Mouse (Mus musculus): Measurements from ENCODE around the gene Aaed1. TPM values are rescaled to one million over a fixed set of nuclear protein-coding genes. Genes with fewer than 3 reads are reported as not detected.

Aaed1 gene
- polyA plus RNA-seq, 1 experiment from 2014 or later = 89.2 TPM

GRCm38 (mm10) chr13:64253697-64254096 lies 58.8 kb downstream of the Aaed1 start:
- Histone ChIP-seq H3K27ac (ENCODE audit: low read length) (no peak overlapping the region), H3K4me3 (ENCODE audit: low read depth, low read length) (no peak overlapping the region), H3K9ac (replicated peaks; ENCODE audit: low read depth) (no peak overlapping the region), H3K4me1 (ENCODE audit: insufficient read depth, low read depth, low read length) (0 out of 2 replicates have a peak, but pooled peaks cover 5% of the 10 kb centered on the region), H3K9me3 (ENCODE audit: low read length) (no peaks in the 10 kb centered on the region), H3K36me3 (ENCODE audit: insufficient read depth, low read length) (no peaks in the 10 kb centered on the region), H3K27me3 (replicated peaks; ENCODE audit: insufficient read depth, low read length) (no peaks in the 10 kb centered on the region), H3K4me2 (replicated peaks; ENCODE audit: low read depth, low read length) (no peak overlapping the region)
- DNase-seq (ENCODE audit: low spot score) (no peak), ATAC-seq (no peak)
- no peak for TF ChIP-seq EP300 (IDR thresholded peaks at IDR 0.05)

GRCm38 (mm10) chr13:64252147-64252546 lies 60.4 kb downstream of the Aaed1 start:
- 60% methylated on average over 5 of the region's 5 CpGs for WGBS
- H3K4me3 ChIP-seq (ENCODE audit: low read depth, low read length) = no peak overlapping the region
- TF ChIP-seq EP300 (IDR thresholded peaks at IDR 0.05) = no peak
- TF ChIP-seq CTCF (IDR thresholded peaks at IDR 0.05) = no peak
- H3K4me1 ChIP-seq (ENCODE audit: insufficient read depth, low read depth, low read length) = peaks cover 10% of the 10 kb centered on the region; the same call in 1 of the 2 replicates
- ATAC-seq (no peak), DNase-seq (ENCODE audit: low spot score) (peak; percentile 22)
- H3K9me3 ChIP-seq (ENCODE audit: low read length) = no peaks in the 10 kb centered on the region
- no peaks in the 10 kb centered on the region for H3K27me3 ChIP-seq (replicated peaks; ENCODE audit: insufficient read depth, low read length)
- no peaks in the 10 kb centered on the region for H3K36me3 ChIP-seq (ENCODE audit: insufficient read depth, low read length)
- H3K27ac ChIP-seq (ENCODE audit: low read length) = no peak overlapping the region
- H3K4me2 ChIP-seq (replicated peaks; ENCODE audit: low read depth, low read length) = no peak overlapping the region
- H3K9ac ChIP-seq (replicated peaks; ENCODE audit: low read depth) = no peak overlapping the region

GRCm38 (mm10) chr13:64250363-64250762 lies 62.1 kb downstream of the Aaed1 start:
- peak; percentile 59 for DNase-seq (ENCODE audit: low spot score)
- Histone ChIP-seq H3K9ac (replicated peaks; ENCODE audit: low read depth) (no peak overlapping the region), H3K9me3 (ENCODE audit: low read length) (no peaks in the 10 kb centered on the region), H3K4me1 (ENCODE audit: insufficient read depth, low read depth, low read length) (peaks cover 10% of the 10 kb centered on the region; the same call in 1 of the 2 replicates), H3K27ac (ENCODE audit: low read length) (no peak overlapping the region), H3K4me3 (ENCODE audit: low read depth, low read length) (no peak overlapping the region), H3K4me2 (replicated peaks; ENCODE audit: low read depth, low read length) (no peak overlapping the region), H3K27me3 (replicated peaks; ENCODE audit: insufficient read depth, low read length) (no peaks in the 10 kb centered on the region), H3K36me3 (ENCODE audit: insufficient read depth, low read length) (no peaks in the 10 kb centered on the region)
- 16% methylated on average over 1 of the region's 1 CpGs for WGBS
- no peak for ATAC-seq
- no peak for TF ChIP-seq EP300 (IDR thresholded peaks at IDR 0.05)
- TF ChIP-seq CTCF (IDR thresholded peaks at IDR 0.05) = peak; percentile 71

GRCm38 (mm10) chr13:64248775-64249524 lies 63.6 kb downstream of the Aaed1 start:
- WGBS = 8% methylated on average over 21 of the region's 22 CpGs
- ATAC-seq (peak; percentile 89), DNase-seq (ENCODE audit: low spot score) (peak; percentile 83)
- Histone ChIP-seq H3K4me1 (ENCODE audit: insufficient read depth, low read depth, low read length) (peaks cover 10% of the 10 kb centered on the region; the same call in 1 of the 2 replicates), H3K9me3 (ENCODE audit: low read length) (no peaks in the 10 kb centered on the region), H3K27me3 (replicated peaks; ENCODE audit: insufficient read depth, low read length) (no peaks in the 10 kb centered on the region), H3K4me2 (replicated peaks; ENCODE audit: low read depth, low read length) (peak overlapping the region; percentile 91), H3K9ac (replicated peaks; ENCODE audit: low read depth) (peak overlapping the region; percentile 62), H3K36me3 (ENCODE audit: insufficient read depth, low read length) (no peaks in the 10 kb centered on the region), H3K27ac (ENCODE audit: low read length) (peak overlapping the region; percentile 34; the same call in 1 of the 2 replicates), H3K4me3 (ENCODE audit: low read depth, low read length) (peak overlapping the region; percentile 53)
- TF ChIP-seq EP300 (IDR thresholded peaks at IDR 0.05) (no peak), CTCF (IDR thresholded peaks at IDR 0.05) (peak; percentile 96)

- Histone ChIP-seq H3K9ac (replicated peaks; ENCODE audit: low read depth) (peak overlapping the region; percentile 62), H3K36me3 (ENCODE audit: insufficient read depth, low read length) (no peaks in the 10 kb centered on the region), H3K9me3 (ENCODE audit: low read length) (no peaks in the 10 kb centered on the region), H3K4me1 (ENCODE audit: insufficient read depth, low read depth, low read length) (peaks cover 10% of the 10 kb centered on the region; the same call in 1 of the 2 replicates), H3K27ac (ENCODE audit: low read length) (peak overlapping the region; percentile 34; the same call in 1 of the 2 replicates), H3K4me2 (replicated peaks; ENCODE audit: low read depth, low read length) (peak overlapping the region; percentile 91), H3K4me3 (ENCODE audit: low read depth, low read length) (peak overlapping the region; percentile 53), H3K27me3 (replicated peaks; ENCODE audit: insufficient read depth, low read length) (no peaks in the 10 kb centered on the region)
- ATAC-seq (peak; percentile 93), DNase-seq (ENCODE audit: low spot score) (peak; percentile 83)
- WGBS = 3% methylated on average over 24 of the region's 24 CpGs
- TF ChIP-seq EP300 (IDR thresholded peaks at IDR 0.05) (peak; percentile 46; the same call in 1 of the 2 replicates), CTCF (IDR thresholded peaks at IDR 0.05) (no peak)
Measured at GRCm38 (mm10) chr13:64248161-64248774, 64.2 kb downstream of the Aaed1 start.

- Histone ChIP-seq H3K4me3 (ENCODE audit: low read depth, low read length) (no peak overlapping the region), H3K4me2 (replicated peaks; ENCODE audit: low read depth, low read length) (no peak overlapping the region), H3K27me3 (replicated peaks; ENCODE audit: insufficient read depth, low read length) (no peaks in the 10 kb centered on the region), H3K9me3 (ENCODE audit: low read length) (no peaks in the 10 kb centered on the region), H3K4me1 (ENCODE audit: insufficient read depth, low read depth, low read length) (peaks cover 10% of the 10 kb centered on the region; the same call in 1 of the 2 replicates), H3K36me3 (ENCODE audit: insufficient read depth, low read length) (no peaks in the 10 kb centered on the region), H3K27ac (ENCODE audit: low read length) (no peak overlapping the region), H3K9ac (replicated peaks; ENCODE audit: low read depth) (no peak overlapping the region)
- ATAC-seq (no peak), DNase-seq (ENCODE audit: low spot score) (no peak)
- WGBS = 79% methylated on average over 12 of the region's 12 CpGs
- TF ChIP-seq EP300 (IDR thresholded peaks at IDR 0.05) (no peak), CTCF (IDR thresholded peaks at IDR 0.05) (no peak)
Measured at GRCm38 (mm10) chr13:64246106-64246505, 66.4 kb downstream of the Aaed1 start.

Measured in lung, postnatal 0 days (tissue).